Mouse (Mus musculus) G1E-ER4 (cell line): ENCODE measurements around the gene Ttc12. TPM values are rescaled to one million over a fixed set of nuclear protein-coding genes. Genes with fewer than 3 reads are reported as not detected.

Experiments used
- GATA1 ChIP-seq: IDR thresholded peaks from one replicate; pipeline ENCODE4 v1.8.0; 2012; ENCODE audit warnings: low read length, inconsistent platforms
- polyA plus RNA-seq: library from polyadenylated mRNA; stranded (reverse); fragments of >175 nt; gene quantifications from 2 replicates; pipeline ENCODE4 v1.2.3, GENCODE M21; 2012

Gene Ttc12
- polyA plus RNA-seq, 1 experiment: not detected

DNA sequence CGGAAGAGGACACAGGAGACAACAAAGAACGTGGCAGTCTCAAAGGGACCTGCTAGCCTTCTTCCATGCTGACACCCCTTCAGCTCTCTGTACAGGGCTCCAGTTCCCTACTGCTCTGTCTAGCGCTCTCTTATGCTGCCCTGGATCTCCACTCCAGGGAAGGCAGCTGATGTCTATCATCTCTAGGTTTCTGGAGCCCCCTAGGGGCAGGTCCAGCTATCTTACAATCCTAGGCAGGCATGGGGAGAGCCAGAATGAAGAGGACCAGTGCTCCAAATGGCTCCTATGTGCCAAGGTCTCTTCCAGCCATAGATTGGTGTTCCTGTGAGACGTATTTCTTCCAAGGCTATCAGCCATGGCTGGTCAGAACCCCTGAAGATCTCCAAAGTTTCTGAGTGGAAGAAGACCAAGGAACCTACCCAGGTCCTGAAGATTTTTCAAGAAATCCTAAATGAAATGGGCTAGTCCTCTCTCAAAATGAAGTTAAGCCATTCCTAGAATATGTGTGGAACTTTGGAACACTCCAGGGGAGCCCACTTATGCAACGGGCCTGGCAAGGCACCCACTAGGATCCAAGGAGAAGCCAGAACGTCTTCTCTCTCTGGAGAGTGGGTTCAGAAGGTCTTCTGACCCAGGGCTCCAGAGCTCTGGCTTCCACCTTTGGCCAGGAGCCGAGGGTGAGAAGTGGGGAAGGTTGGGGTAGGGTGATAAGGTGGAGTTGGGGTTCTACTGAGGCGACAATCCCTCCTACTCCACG lies 22.0 kb upstream of the Ttc12 start:
- no peak for TF ChIP-seq GATA1

DNA sequence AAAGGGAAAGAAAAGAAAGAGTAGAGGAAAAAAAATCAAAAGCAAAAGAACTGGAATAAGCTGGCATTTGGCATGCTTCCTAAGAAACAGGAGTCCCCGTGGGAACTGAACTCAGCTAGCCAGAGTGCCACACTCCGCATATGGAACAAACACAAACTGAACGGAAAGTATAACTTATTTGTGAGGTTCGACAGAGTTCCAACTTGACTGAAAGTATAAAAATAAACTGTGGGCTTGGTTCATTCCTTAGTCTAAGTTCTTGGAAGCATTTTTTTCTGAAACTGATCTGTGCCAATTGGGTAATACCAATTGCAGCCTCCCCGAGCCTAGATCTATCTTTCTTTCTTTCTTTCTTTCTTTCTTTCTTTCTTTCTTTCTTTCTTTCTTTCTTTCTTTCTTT lies 18.6 kb upstream of the Ttc12 start:
- no peak for TF ChIP-seq GATA1

DNA sequence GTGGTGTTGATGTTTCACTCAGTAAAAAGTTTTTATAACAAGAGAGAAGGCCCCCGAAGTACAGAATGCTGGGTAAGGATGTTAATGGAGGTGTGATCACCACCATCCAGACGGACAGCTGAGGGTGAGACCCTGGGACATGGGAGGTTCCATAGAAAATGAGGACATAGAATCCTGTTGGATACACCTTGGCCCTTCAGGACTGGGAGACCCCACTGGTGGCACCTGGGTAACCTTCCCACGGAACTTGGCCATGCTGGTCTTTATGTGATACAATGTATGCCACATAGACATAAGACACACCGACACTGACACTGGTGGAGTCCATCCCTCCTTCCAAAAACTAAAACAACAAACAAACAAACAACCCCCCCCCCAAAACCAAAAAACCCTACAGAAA lies 16.2 kb upstream of the Ttc12 start:
- TF ChIP-seq GATA1: no peak

DNA sequence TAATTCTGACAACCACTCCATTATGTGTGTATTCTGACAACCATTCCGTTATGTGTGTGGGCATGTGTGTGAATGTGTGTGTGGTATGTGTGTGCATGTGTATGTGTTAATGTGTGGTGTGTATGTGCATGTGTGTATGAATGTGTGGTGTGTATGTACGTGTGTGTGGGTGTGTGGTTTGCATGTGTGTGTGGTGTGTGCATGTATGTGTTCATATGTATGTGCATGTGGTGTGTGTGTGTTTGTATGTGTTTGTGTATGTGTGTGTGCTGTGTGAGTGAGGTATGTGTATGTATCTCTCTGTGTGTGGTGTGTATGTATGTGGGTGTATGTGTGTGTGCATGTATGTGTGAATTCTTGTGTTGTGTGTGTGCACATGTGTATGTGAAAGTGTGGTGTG lies 13.9 kb upstream of the Ttc12 start:
- TF ChIP-seq GATA1: no peak

DNA sequence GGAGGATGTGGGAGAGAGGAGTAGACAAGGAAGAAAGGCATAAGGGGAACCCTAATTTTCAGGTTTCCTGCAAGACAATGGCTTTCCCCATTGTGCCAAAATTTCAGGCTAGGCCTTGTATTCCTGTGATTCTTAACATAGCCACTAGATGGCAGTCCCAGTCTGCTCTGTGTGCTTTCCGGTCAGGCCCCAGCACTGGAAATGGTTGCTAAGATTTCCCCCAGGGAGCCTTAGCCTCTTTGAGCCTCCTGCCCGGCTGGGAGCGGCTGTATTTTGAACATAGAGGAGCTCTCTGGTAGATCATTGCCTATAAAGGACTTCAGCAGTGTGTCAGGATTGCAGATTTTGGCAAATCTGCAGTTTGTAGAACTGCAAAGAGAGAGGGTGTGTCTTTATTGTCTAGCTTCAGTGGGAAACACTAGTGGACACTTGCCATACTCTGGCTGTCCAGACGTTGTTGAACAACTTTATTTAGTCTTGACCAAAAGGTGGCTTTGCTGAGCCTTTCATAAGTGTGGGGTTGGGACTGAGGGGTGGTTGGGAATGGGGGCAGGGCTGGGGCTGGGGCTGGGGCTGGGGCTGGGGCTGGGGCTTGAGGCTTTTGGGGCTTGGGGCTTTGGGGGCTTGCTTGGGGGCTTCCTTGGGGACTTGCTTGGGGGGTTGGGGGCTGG lies 8.1 kb upstream of the Ttc12 start:
- TF ChIP-seq GATA1: no peak

DNA sequence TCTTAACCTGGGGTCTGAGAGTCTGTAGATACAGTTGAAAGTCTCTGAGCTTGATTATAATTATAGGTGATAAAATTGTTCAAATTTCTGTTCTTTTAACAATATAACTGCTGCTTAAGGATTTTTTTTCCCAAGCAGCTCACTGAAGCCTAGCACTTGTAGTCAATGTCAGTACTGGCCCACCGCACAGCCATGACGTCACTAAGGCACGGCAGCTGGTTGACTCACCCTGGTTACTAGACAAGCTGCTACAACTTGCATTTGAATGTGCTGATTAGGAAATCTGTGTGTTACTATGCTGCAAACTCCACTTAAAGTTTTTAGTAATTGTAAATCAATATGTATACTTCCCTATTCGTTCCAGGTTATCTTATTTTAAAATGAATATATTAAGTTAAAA lies 4.6 kb upstream of the Ttc12 start:
- no peak for TF ChIP-seq GATA1

DNA sequence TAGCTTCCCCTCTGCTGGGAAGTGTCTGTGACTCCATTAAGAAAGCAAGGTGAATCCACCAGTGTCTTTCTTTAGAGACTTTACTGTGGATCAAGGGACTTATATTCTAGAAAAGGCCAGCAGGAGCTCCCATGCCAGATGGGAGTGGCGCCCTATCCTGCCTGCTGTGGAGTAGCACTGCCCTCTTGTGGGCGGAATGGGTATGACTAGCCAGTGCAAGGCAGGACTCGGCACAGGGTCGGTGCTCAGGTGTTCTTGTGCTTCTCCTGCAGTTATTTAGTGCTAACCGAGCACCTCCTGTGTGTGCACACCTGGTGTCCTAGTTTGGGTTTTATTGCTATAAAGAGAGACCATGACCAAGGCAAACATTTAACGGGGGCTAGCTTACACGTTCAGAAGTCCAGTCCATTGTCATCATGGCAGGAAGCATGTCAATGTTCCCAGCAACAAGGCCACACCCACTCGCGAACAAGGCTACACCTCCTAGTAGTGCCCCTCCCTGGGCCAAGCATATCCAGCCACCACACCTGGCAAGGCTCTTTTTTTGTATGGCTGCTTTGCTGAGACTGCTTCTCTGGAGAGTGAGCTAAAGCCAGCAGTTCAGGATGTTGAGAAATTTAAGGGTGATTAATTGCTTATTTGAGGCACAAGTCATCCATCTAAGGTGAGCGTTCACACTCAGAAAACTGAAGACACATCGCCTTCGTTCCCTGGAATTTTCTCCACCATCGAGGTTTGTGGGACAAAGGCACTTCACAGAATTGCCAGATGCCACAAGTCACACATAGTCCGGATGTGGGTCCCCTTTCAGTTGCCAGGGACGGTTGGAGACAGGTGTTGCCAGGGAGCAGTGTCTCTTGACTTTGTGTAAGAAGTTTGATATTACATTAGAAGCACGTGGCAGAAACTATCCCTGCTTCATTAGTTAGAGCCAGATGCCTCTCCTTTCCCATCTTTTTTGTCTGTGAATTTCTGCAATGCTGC lies 3.2 kb upstream of the Ttc12 start:
- TF ChIP-seq GATA1: no peak

DNA sequence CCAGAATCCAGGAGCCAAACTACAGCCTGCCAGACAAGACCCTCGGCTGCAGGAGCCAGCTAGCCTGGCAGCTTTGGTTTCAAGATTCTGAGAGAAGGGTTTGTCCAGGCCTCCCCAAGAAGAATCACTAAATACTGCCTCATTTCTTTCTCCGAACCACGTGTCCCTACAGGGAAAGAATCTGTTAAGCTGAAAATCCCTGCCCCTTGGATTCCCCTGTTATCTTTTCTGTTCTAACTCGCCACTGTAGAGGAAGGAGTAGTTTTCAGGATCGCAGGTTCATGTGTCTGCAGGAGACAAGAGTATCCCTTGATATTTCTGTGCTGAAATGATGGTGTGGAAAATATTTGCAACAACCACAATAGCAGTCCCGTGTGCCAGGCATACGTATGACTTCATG lies 2.2 kb upstream of the Ttc12 start:
- TF ChIP-seq GATA1: no peak

DNA sequence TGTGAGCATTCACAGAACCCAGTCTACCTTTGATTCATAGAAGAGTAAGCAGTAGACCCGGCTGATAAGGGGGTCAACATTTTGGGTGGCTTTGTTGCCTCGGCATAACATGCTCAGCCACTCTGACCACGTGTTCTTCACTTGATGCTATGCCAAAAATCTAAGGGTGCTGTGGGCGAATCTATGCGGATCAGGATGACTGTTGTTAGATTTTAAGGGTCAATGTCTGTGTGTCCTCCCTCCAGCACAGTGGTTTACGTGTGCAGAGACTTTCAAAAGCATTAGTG lies 1.6 kb upstream of the Ttc12 start:
- no peak for TF ChIP-seq GATA1

DNA sequence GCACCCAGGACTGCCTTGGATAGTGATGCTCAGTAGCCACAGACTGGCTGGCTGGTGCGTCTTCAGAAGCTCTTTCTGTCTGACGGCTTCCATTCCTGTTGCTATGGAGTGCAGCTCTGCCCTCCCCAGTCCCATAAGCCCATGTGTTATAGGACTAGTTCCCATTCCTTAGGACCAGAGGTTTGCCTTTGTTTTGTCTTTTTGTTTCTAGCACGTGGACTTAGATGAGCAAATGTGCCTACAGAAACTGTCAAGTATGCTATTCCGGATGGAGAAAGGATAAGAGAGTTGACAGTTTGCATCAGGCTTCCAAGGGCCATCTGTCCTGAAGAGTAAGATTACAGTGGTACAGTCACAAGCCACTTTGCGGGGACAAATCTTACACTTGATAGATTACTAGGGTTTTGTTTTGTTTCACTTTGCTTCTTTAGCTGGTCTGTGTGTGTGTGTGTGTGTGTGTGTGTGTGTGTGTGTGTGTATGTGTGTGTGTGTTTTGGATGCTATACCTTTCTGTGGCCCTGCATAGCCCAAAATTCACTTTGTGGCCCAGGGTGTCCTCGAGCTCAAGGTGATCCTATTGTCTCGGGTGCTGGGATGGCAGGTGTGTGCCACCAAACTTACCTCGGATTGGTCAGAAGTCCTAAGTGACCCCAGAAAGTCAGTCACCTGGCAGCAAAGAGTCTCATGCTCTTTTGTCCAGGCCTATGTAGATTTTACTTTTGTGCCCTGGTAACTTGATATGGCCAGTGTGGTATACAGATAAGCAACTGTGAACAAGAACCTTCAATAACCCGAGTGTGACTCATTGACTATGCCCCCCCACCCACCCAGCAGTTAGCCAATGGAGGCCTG lies 1.0 kb upstream of the Ttc12 start:
- no peak for TF ChIP-seq GATA1

DNA sequence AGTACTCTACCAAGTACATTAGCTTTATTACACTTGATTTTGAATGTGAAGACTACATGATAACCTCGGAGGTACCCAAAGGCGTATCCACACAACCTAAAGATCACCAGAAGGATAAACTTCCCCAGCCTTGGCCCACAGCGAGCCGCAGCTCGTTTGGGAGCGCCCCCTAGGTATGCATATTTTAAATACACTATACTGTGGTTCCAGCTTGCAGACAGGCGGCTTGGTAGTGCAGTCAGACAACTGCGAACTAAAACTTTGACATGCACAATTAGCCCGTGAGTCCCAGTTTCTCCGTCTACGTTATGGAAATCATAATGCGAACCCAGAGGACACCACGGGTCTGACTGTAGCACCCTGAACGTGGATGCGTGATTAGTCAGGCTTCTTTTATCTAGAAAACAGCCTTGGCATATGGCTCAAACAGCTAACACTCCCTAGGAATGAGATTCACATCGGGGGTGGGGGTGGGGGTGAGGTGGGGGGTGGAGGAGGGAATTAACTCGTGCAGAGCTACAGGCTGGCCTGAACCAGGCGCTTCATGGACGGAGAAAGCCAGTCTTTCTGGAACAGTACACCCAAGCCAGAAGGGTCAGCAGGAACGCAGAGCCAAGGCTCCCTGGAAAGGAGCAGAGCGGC lies 654 bp downstream of the Ttc12 start:
- no peak for TF ChIP-seq GATA1

DNA sequence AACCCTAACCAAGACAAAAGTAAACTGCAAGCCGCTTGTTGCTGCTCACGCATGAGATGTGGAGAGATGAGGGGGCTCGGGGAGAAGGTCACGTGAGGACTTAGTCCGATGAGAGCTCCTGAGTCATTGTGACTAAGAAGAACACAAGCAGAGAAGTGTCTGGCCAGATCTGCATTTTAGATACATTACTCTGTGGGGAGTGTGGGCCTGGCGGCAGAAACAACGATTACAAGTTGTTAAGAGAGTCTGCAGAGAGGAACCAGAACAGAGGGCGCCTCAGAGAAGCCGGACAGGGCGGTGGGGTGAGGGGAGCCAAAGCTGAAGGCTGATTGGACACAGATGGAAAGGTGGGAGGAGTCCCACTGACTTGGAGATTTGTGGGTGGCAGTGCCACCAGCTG lies 2.7 kb downstream of the Ttc12 start:
- TF ChIP-seq GATA1: no peak

DNA sequence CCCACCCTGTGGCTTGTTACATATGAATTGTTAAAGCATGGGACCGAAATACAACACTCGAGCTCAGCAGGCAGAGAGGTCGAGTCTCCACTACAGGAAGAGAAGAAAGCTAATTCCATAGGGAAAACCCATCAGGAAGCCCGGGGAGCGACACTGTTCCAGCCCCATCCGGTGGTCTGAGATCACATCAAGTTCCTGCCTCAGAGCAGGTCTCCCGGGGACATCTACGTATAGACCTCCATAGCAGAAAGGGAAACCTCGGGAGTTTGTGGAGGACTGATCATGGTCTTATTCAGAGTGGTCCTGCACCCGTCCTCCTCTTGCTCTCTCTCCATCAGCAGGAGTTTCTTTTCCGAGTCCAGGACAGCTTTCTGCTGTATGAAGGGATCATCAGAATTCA lies 13.9 kb downstream of the Ttc12 start:
- TF ChIP-seq GATA1: no peak

DNA sequence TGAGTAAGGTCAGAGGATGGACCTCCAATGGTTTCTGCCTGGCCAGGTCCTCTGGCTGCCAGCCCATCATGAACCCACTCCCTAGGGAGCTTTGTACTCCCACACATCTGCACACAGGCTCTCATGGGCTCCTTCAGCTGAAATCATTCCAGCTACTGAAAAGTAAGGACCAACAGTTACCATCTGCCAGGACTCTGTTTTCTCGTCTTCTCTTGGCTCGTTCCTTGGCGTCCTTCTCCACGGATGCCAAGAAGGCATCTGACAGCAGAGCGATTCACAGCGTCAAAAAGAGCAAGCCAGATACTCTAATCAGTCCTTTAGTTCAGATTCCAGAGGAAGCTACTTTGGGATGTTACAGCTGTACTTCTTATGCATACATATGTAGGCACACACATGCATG lies 15.1 kb downstream of the Ttc12 start:
- no peak for TF ChIP-seq GATA1

DNA sequence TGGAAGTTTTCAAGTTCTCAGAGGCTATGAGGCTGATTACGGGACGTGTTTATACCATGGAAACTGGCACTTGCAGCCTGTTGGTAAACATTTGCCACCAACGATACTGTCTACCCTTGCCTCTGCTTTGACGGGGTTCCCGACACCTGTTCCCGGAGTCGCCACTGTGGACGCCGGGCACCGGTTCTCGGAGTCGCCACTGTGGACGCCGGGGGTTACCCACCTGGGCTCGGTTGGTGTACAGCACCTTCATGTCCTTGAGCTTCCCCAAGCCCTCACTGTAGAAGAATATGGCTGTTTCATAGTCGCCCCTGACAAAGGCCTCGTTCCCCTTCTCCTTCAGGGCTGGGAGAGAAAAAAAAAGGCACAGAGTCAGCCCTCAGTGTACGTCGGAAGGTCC lies 16.0 kb downstream of the Ttc12 start:
- TF ChIP-seq GATA1: no peak
